Mouse (Mus musculus) bone marrow, adult 2 months (tissue): Measurements from ENCODE around the gene Ankk1.

Source experiments
- CTCF ChIP-seq: fragments of 200-500 bp; IDR thresholded peaks from 2 replicates; pipeline ENCODE4 v1.5.1; 2011; ENCODE audit warnings: low read length, control low read depth; ENCODE audit not compliant: control insufficient read depth, insufficient read depth
- POLR2A ChIP-seq: fragments of 200-500 bp; IDR thresholded peaks from 2 replicates; pipeline ENCODE4 v1.6.1; 2011; ENCODE audit warnings: low read depth, mild to moderate bottlenecking, control low read depth, low read length, borderline replicate concordance; ENCODE audit not compliant: control insufficient read depth

GRCm38 (mm10) chr9:49373946-49374345, 52.9 kb downstream of the Ankk1 start:
- TF ChIP-seq CTCF (no peak), POLR2A (no peak)
